Mouse (Mus musculus): ENCODE results near the gene Patz1. TPM values are rescaled to one million over a fixed set of nuclear protein-coding genes. Genes with fewer than 3 reads are reported as not detected.

Gene Patz1
- polyA plus RNA-seq, 1 experiment: 1.8 TPM

DNA sequence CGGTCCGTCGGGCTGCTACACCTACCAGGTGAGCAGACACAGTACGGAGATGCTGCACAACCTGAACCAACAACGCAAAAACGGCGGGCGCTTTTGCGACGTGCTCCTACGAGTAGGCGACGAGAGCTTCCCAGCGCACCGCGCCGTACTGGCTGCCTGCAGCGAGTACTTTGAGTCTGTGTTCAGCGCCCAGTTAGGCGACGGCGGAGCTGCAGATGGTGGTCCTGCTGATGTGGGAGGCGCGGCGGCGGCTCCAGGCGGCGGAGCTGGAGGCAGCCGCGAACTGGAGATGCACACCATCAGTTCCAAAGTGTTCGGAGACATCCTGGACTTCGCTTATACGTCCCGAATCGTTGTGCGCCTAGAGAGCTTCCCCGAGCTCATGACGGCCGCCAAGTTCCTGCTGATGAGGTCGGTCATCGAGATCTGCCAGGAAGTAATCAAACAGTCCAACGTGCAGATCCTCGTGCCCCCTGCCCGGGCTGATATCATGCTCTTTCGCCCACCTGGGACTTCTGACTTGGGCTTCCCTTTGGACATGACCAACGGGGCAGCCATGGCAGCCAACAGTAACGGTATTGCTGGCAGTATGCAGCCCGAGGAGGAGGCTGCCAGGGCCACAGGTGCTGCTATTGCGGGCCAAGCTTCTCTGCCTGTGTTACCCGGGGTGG is 2.1 kb downstream of the Patz1 start:
- H3K36me3 ChIP-seq (ENCODE audit: control insufficient read depth): peaks cover 33% of the 10 kb centered on the region
- H3K9me3 ChIP-seq (ENCODE audit: control insufficient read depth, low read length): no peaks in the 10 kb centered on the region
- H3K4me1 ChIP-seq (ENCODE audit: control insufficient read depth): peaks cover 68% of the 10 kb centered on the region
- H3K4me3 ChIP-seq (replicated peaks): peak overlapping the region; percentile 92
- TF ChIP-seq GATA1 (IDR thresholded peaks at IDR 0.05; ENCODE audit: low read length) (no peak), TAL1 (IDR thresholded peaks at IDR 0.05; ENCODE audit: low read length) (no peak)
- peaks cover 20% of the 10 kb centered on the region for H3K27me3 ChIP-seq (ENCODE audit: control insufficient read depth)

DNA sequence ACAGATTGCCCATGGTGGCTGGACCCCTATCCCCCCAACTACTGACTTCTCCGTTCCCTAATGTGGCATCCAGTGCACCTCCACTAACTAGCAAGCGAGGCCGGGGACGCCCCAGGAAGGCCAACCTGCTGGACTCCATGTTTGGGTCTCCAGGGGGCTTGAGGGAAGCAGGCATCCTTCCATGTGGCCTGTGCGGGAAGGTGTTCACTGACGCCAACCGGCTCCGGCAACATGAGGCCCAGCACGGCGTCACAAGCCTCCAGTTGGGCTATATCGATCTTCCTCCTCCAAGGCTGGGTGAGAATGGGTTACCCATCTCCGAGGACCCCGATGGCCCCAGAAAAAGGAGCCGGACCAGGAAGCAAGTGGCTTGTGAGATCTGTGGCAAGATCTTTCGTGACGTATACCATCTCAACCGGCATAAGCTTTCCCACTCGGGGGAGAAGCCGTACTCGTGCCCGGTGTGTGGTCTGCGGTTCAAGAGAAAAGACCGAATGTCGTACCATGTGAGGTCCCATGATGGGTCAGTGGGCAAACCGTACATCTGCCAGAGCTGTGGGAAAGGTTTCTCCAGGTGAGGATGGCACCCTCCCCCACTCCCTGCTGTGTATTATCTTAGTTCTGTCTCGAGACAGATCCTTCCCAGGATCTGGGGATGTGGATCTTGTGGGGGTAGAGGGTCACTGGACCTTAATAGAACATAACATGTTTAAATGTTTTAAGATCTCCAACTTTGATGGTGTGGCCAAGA is 2.8 kb downstream of the Patz1 start:
- Histone ChIP-seq H3K4me3 (replicated peaks) (peak overlapping the region; percentile 92), H3K36me3 (ENCODE audit: control insufficient read depth) (peaks cover 40% of the 10 kb centered on the region), H3K9me3 (ENCODE audit: control insufficient read depth, low read length) (no peaks in the 10 kb centered on the region), H3K4me1 (ENCODE audit: control insufficient read depth) (peaks cover 73% of the 10 kb centered on the region), H3K27me3 (ENCODE audit: control insufficient read depth) (peaks cover 20% of the 10 kb centered on the region)
- no peak for TF ChIP-seq GATA1 (IDR thresholded peaks at IDR 0.05; ENCODE audit: low read length)

DNA sequence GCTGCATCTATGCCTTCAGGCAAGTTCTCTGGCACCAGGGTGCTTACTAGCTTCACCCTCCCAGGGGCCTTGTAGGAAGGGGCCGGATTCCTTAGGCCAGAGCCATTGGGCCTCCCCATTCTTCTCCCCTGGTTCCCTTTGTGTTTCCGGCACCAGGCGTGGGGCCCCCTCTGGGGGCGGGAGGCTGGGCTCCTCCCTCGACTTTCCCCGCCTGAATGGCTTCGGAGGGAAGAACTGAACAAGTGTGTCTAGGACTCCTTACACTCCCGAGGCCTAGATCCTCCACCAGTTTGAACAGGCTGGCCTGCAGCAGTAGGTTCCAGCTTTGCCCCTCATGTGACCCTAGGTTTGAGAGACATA is 3.4 kb downstream of the Patz1 start:
- Histone ChIP-seq H3K9me3 (ENCODE audit: control insufficient read depth, low read length) (no peaks in the 10 kb centered on the region), H3K4me1 (ENCODE audit: control insufficient read depth) (peaks cover 73% of the 10 kb centered on the region), H3K4me3 (replicated peaks) (peak overlapping the region; percentile 92), H3K36me3 (ENCODE audit: control insufficient read depth) (peaks cover 46% of the 10 kb centered on the region), H3K27me3 (ENCODE audit: control insufficient read depth) (peaks cover 19% of the 10 kb centered on the region)
- TF ChIP-seq TAL1 (IDR thresholded peaks at IDR 0.05; ENCODE audit: low read length) (no peak), GATA1 (IDR thresholded peaks at IDR 0.05; ENCODE audit: low read length) (no peak)

DNA sequence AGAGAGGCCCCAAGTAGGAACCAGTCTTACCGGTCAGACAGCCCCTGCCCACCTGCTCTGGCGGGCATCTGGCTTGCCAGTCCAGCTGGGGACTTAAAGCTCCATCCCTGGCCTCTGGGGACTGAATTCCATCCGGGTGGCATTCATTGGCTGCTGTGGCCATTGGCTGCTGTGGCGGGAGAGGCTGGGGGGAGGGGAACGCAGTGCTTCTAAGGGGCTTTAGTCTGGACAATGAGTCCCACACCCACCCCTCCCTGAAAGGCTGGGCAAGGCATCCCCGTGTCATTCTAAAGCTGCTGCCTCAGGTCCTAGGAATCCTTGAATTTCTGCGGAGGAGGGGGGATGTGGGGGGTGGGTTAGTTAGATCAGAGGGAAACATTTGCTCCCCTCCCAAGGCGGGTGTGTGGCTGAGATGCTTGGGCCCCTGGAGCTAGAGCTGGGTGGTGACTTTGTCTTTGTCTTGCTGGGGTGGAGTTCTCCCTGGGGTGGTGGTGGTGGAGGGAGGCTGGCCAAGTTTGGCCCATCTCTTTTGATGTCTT is 4.1 kb downstream of the Patz1 start:
- Histone ChIP-seq H3K4me3 (replicated peaks) (peak overlapping the region; percentile 92), H3K27me3 (ENCODE audit: control insufficient read depth) (peaks cover 15% of the 10 kb centered on the region), H3K4me1 (ENCODE audit: control insufficient read depth) (peaks cover 73% of the 10 kb centered on the region), H3K9me3 (ENCODE audit: control insufficient read depth, low read length) (no peaks in the 10 kb centered on the region), H3K36me3 (ENCODE audit: control insufficient read depth) (peaks cover 53% of the 10 kb centered on the region)
- TF ChIP-seq TAL1 (IDR thresholded peaks at IDR 0.05; ENCODE audit: low read length) (no peak), GATA1 (IDR thresholded peaks at IDR 0.05; ENCODE audit: low read length) (no peak)

DNA sequence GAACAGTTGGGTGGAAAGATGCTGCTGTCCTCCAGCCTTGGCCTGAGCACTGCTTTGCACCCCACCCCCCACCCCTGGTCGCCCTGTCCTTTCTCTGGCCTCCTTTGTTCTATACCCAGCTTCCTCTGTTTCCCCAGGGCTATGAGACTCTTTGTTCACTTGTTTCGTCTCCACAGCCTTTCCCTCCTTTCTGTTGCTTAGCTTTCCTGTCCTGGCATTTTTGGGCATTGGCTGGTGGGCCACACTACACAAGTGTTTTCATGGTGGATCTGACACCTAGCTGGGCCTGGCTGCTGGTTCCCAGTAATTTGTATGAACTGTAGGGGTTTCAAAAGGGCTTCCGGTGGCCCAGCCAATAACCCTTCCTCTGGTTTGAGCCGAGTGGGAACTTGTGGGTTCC is 4.7 kb downstream of the Patz1 start:
- H3K36me3 ChIP-seq (ENCODE audit: control insufficient read depth): peaks cover 59% of the 10 kb centered on the region

DNA sequence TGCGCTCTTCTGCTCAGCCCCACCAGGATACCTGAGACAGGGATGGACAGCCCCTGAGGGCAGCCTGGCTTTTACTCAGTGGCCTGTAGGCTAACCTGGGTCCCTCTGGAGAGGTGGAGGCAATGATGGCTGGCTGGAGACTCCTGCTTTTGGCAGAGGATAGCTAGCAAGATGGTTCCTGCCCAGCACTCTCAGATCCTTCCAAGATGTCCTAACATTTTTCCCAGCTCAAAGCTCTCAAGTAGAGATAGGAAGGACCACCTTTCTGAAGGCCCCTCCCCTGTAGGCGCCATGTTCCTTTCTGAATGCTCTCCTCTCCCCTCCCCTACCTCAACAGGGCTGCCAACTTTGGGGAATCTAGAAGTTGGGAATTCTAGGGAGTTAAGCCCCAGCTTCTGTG is 6.0 kb downstream of the Patz1 start:
- Histone ChIP-seq H3K27me3 (ENCODE audit: control insufficient read depth) (no peaks in the 10 kb centered on the region), H3K36me3 (ENCODE audit: control insufficient read depth) (peaks cover 72% of the 10 kb centered on the region), H3K9me3 (ENCODE audit: control insufficient read depth, low read length) (no peaks in the 10 kb centered on the region), H3K4me1 (ENCODE audit: control insufficient read depth) (peaks cover 59% of the 10 kb centered on the region), H3K4me3 (replicated peaks) (no peak overlapping the region)
- TF ChIP-seq GATA1 (IDR thresholded peaks at IDR 0.05; ENCODE audit: low read length) (no peak), TAL1 (IDR thresholded peaks at IDR 0.05; ENCODE audit: low read length) (no peak)

More for the DNA sequence above, 4.7 kb downstream of the Patz1 start:
- Histone ChIP-seq H3K4me3 (replicated peaks) (peak overlapping the region; percentile 92), H3K9me3 (ENCODE audit: control insufficient read depth, low read length) (no peaks in the 10 kb centered on the region), H3K4me1 (ENCODE audit: control insufficient read depth) (peaks cover 70% of the 10 kb centered on the region), H3K27me3 (ENCODE audit: control insufficient read depth) (peaks cover 9% of the 10 kb centered on the region)
- TF ChIP-seq TAL1 (IDR thresholded peaks at IDR 0.05; ENCODE audit: low read length) (no peak), GATA1 (IDR thresholded peaks at IDR 0.05; ENCODE audit: low read length) (no peak)

DNA sequence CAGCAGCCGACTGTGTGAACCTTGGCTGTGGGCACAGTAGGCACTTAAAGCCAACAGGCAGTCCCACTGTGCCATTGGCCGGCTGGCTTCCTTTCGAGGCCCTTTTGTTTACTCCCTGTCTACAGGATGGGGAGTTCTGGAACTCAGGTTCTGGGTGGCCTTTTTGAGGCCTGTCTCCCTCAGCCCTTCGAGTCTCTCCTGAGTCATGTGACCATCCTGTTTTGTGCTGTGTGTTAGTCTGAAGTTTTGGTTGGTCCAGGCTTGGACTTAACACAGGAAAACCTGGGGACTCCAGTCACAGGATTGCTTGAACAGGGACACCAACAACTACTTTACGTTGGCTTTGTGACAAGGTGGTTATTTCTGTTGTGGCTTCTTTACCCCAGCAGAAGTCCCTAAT is 7.4 kb downstream of the Patz1 start:
- Histone ChIP-seq H3K9me3 (ENCODE audit: control insufficient read depth, low read length) (no peaks in the 10 kb centered on the region), H3K4me3 (replicated peaks) (no peak overlapping the region), H3K4me1 (ENCODE audit: control insufficient read depth) (peaks cover 47% of the 10 kb centered on the region)

DNA sequence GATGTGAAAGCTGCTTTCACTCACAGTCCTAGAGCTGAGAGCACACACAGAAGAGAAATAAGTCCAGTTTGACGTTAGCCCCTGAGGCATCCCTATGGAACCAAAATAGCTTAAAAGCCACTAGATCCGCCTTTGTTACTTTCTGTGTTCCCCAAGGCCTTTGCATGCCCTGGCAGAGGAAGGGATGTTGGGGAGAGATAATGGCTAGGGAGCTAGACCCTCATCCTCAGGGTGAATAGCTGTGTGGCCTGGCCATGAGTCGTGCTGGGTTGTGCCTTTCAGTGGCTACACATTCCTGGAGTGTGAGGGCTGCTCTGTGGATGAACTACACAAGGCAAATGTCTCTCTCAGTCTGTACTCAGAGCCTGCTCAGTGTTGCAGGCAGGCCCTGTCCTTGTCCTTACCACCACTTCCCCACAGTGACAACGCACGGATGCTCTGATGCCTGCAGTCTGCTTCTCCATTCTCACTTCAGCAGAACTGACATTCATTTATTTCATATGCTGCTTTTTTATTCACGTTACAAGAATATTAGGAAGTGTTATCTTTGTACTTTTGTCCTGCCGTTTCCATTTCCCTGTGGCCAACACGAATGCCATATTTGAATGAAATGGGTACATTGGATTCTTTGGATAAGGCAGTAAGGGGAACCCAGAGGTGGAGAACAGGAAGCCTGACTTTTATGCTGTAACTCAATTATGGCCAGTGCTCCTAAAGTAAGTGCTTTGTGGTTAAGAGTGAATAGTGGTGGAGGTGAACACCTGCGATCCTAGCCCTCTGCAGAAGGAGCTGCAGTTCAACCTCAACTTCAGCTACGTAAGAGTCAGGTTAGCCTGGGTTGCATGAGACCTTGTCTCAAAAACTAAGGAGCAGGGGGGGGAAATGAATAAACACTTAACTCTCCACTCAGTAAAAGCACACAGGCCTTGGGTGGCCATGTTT is 9.5 kb downstream of the Patz1 start:
- TF ChIP-seq GATA1 (IDR thresholded peaks at IDR 0.05; ENCODE audit: low read length) (no peak), TAL1 (IDR thresholded peaks at IDR 0.05; ENCODE audit: low read length) (no peak)
- Histone ChIP-seq H3K4me1 (ENCODE audit: control insufficient read depth) (peaks cover 26% of the 10 kb centered on the region), H3K4me3 (replicated peaks) (no peak overlapping the region), H3K9me3 (ENCODE audit: control insufficient read depth, low read length) (no peaks in the 10 kb centered on the region), H3K27me3 (ENCODE audit: control insufficient read depth) (no peaks in the 10 kb centered on the region), H3K36me3 (ENCODE audit: control insufficient read depth) (peaks cover 98% of the 10 kb centered on the region)

More for the DNA sequence above, 7.4 kb downstream of the Patz1 start:
- no peak for TF ChIP-seq GATA1 (IDR thresholded peaks at IDR 0.05; ENCODE audit: low read length)
- TF ChIP-seq TAL1 (IDR thresholded peaks at IDR 0.05; ENCODE audit: low read length): no peak
- H3K36me3 ChIP-seq (ENCODE audit: control insufficient read depth): peaks cover 84% of the 10 kb centered on the region
- H3K27me3 ChIP-seq (ENCODE audit: control insufficient read depth): no peaks in the 10 kb centered on the region
